Mouse (Mus musculus) adrenal gland, postnatal 36 days (tissue): ENCODE results near the gene Gorab. TPM values are rescaled to one million over a fixed set of nuclear protein-coding genes. Genes with fewer than 3 reads are reported as not detected.

ENCODE experiments used
- DNase-seq, 2 experiments: peaks; one replicate each; pipeline ENCODE4 v3.0.0; 2021; ENCODE audit warnings: mixed read lengths in 1 of 2
- total RNA-seq, 2 experiments: library from RNA; stranded (reverse); gene quantifications; 2 replicates each; pipeline ENCODE4 v1.2.3; 2021

Gene Gorab
- total RNA-seq, 2 experiments from 2014 or later = 10.3 to 13.7 TPM

DNA sequence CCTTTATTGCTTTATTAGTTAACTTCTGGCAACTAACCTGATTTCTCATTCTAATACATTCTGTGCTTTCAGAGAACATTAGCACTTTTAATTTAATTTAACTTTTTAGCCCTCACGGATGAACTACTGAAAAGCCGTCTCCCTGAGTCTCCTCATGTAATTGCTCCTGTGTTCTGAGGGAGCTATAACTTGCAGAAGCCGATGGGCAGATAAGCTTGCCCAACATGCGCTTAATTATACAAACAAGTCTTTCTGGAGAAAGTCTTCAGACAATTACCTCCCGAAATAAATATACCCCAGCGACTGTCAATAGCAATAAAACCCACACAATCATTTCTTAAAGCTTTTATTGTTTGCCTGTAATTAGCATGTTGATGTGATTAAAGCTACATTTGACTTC, 45.7 kb downstream of the Gorab start:
- DNase-seq = no peak

DNA sequence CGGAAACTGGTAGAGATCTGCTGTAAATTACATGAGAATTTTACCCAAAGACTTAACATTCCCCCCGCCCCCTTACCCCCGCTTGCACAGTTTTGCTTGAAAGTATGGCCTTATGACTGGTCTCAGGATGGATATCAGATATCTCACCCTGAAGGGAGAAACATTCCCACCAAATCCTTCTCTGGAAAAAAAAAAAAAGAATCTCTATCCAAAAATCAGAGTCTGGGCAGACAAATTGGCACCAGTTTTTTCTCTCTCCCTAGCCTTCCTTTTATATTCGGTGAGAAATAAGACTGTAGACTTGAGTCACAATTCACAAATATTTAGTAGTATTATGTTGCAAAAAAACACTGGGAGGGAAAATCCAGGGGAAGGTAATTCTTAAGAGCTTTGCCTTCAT, 47.3 kb downstream of the Gorab start:
- no peak for DNase-seq

DNA sequence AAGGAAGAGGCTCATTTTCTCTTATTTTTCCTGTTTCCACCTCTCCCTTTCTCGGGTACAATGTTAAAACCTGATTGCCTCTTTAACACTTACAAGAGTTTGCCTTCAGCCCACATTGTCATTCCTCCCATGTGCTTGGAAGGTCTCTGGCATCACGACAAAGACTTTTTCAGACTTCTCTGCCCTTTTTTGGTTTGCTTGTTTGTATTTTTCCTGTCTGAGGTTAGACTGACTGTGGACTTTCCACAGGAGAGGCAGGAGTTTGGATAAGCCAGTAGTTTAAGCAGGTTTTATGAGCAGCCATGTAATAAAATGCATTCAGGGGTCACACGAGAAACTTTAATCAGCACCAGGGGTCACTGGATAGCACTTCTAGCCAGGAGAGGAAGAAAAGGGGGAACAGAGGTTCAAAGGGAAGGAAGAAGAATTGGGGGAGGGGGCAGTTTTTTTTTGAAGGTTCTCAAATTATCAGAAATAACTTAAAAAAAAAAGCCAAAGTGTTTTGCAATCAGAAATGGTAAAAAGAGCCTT, 47.8 kb downstream of the Gorab start:
- DNase-seq = no peak

DNA sequence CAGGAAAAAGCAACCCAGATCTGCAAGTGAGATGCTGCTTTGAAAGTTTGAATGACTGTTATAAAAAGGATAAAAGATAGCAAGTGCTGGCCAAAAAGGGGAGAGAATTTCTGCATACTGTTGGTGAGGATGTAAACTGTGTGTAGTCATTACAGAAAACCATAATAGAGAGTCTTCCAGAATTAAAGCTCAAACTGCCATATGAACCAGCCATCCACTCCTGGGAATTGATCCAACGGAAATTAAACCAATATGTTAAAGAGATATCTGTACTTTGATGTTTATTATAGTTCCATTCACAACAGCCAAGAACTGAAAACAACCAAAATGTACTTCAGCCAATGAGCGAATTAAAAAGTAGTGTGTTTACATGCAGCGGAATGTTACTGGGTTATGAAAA, 52.5 kb downstream of the Gorab start:
- no peak for DNase-seq

DNA sequence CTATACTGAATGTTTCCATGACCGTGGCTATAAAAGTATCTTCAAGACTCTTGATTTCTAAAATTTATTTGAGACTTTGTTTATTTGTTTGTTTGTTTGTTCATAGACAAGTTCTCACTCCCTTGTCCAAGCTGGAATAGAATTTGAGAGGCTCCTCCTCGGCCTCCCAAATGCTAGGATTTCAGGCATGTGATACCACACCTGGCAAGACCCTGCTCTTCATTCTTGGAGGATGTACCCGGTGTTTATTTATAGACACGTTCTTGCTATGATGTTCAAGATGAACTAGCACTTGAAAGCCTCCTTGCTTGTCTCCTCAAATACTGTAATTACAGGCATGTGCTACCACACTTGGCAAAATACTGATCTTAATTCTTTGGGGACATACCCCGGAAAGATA, 57.9 kb downstream of the Gorab start:
- DNase-seq = no peak

DNA sequence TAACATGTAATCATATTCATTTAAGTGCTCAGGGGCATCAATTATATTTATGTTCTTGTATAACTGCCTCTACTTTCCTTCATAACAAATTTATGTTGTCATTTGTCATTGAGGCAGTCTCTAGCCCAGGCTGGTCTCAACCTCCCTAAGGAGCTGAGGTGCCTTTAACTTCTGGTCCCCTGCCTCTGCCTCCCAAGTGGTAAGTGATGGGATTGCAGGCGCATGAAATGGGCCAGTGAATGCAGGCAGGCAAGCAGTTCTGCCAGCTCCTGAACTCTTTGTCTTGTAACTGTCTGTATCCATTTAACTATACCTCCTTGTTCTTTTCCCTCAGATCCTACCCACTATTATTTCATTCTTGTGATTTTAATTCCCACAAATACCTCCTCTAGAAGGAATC, 58.5 kb downstream of the Gorab start:
- peak in 1 of 2 experiments; percentile 8 for DNase-seq

DNA sequence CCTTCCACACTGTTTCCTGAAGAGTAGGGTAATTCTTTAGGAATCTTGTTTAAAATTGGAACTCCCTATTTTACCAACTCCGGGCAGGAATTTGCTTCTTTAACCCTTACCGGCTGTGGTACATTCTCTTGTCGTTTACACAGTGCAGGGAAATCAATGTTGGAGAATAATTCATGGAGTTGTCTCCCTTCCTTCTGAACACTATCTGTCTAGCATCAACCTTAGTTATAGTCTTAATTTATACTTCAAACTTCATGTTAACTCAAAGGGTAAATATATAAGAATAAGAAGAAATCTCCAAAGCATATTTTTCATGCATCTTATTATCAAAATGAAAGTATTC, 64.3 kb downstream of the Gorab start:
- no peak for DNase-seq

DNA sequence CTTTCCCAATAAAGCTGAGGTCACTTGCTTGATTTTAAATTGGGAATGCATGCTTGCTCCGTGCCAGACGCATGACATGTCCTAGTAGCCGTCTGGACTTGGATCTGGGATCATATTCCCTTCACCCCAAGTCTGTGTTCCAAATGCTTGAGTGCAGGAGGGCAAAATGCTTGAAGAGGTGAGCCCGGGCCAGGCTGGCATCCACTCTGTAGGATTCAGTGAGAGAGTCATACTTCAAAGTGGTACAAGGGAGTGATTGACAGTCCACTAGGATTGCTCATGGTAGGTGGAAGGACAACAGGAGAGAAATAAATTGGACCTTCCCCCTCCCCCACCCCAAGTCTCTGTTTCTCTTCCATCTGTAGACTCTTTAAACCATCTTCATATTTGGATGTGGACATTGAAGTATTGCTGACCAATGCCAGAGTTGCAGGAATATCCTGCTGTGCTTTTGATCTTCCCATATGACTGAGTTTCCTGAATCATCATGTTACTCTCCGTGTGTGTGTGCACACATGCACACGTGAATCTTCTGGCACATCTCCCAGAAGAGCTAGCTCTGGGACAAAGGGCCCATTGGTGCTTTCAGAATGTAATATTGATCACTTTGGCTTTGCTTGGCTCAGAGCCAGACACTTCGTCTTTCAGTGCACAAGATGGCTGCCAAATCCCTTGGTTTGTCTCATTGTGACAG, 64.8 kb downstream of the Gorab start:
- peak in 1 of 2 experiments; percentile 18 for DNase-seq

DNA sequence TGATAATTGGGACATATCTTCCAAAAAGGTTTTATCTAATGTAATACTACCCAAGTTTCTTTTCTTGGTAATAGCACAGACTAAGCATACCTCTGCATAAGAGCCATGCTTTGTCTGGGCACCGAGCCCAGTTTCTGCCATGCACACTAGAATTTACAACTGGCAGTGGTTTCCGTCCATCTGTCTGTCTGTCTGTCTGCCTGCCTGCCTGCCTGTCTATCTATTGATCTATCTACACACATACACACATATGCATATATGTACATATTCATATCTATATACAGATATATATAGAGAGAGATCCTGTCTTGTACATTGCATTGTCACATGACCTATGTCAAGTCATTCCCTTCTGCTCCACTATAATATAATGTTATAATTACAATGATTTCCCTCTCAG, 65.6 kb downstream of the Gorab start:
- peak; percentile 20 to 28 for DNase-seq

Other genes starting within 250 kb of the Gorab start
- gene Prrx1, start 90.0 kb downstream of the Gorab start, total RNA-seq = 1 to 10 TPM; 9.5 to 9.8 TPM